Mouse (Mus musculus) hindbrain, embryonic 13.5 days (tissue): Measurements from ENCODE around the gene Acy3. TPM values are rescaled to one million over a fixed set of nuclear protein-coding genes. Genes with fewer than 3 reads are reported as not detected.

Experiments used
- ATAC-seq: fragments of 200-750 bp; cut with Nextera tagmentation; 2 replicates; pipeline ENCODE4 v1.8.0; 2017; ENCODE audit warnings: moderate TSS enrichment; ENCODE audit not compliant: low FRiP score
- H3K27ac ChIP-seq: fragments of 300-500 bp; sonication (generic); 2 replicates; pipeline ENCODE4 v1.5.1; 2015; ENCODE audit warnings: inconsistent platforms, mild to moderate bottlenecking, moderate library complexity
- H3K27me3 ChIP-seq: fragments of 300-500 bp; sonication (generic); 2 replicates; pipeline ENCODE4 v1.6.1; 2015; ENCODE audit warnings: mild to moderate bottlenecking, inconsistent platforms
- H3K36me3 ChIP-seq: fragments of 300-500 bp; sonication (generic); 2 replicates; pipeline ENCODE4 v1.6.1; 2015; ENCODE audit warnings: mild to moderate bottlenecking, inconsistent platforms
- H3K4me1 ChIP-seq: fragments of 300-500 bp; sonication (generic); replicated peaks from 2 replicates; pipeline ENCODE4 v1.6.1; 2015; ENCODE audit warnings: inconsistent platforms
- H3K4me2 ChIP-seq: fragments of 300-500 bp; sonication (generic); 2 replicates; pipeline ENCODE4 v1.6.1; 2015; ENCODE audit warnings: inconsistent platforms, mild to moderate bottlenecking, moderate library complexity
- H3K4me3 ChIP-seq: fragments of 300-500 bp; sonication (generic); 2 replicates; pipeline ENCODE4 v1.5.1; 2015; ENCODE audit warnings: mild to moderate bottlenecking, inconsistent platforms
- H3K9ac ChIP-seq: fragments of 300-500 bp; sonication (generic); 2 replicates; pipeline ENCODE4 v1.6.1; 2015; ENCODE audit warnings: mild to moderate bottlenecking, inconsistent platforms
- H3K9me3 ChIP-seq: fragments of 300-500 bp; sonication (generic); 2 replicates; pipeline ENCODE4 v1.6.1; 2016; ENCODE audit warnings: inconsistent platforms
- WGBS: fragments of 180-500 bp; shearing (Covaris S2); methylation state at CpG from one replicate; pipeline ENCODE4 v1.1.7; 2015; 5-methylcytosine and 5-hydroxymethylcytosine counted together
- polyA plus RNA-seq: library from polyadenylated mRNA; unstranded; fragments of >200 nt; fragmentation: Nextera tagmentation; extraction: Ambion mirVana; gene quantifications from 2 replicates; pipeline ENCODE4 v1.2.1, GENCODE M21; 2015

Acy3 gene
- polyA plus RNA-seq, 1 experiment from 2014 or later: 2.3 TPM

DNA sequence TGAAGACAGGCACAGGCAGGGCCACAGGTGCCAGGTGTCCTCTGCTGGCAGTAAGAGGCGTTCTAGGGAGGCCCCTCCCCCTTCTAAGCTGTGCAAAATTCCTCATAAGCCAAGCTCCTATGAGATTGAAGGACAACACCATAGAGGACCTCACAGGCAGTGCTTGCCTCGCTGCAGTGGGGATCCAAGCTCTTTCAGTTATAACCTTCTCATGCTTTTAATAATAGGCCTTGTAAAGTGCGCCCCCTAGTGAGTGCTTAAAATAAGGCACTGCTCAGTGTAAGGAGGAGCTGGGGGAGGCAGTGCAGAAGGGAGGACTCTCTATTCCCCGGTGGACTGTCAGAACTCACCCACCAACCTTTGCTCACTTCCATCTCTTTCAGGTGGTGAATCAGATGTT is 6.1 kb upstream of the Acy3 start:
- Histone ChIP-seq H3K36me3 (no peaks in the 10 kb centered on the region), H3K4me1 (peaks cover 26% of the 10 kb centered on the region), H3K4me3 (no peak overlapping the region), H3K27ac (no peak overlapping the region), H3K9me3 (no peaks in the 10 kb centered on the region), H3K27me3 (no peaks in the 10 kb centered on the region), H3K9ac (no peak overlapping the region), H3K4me2 (no peak overlapping the region)
- 18% methylated on average over 4 of the region's 4 CpGs for WGBS
- ATAC-seq: peak; percentile 61

DNA sequence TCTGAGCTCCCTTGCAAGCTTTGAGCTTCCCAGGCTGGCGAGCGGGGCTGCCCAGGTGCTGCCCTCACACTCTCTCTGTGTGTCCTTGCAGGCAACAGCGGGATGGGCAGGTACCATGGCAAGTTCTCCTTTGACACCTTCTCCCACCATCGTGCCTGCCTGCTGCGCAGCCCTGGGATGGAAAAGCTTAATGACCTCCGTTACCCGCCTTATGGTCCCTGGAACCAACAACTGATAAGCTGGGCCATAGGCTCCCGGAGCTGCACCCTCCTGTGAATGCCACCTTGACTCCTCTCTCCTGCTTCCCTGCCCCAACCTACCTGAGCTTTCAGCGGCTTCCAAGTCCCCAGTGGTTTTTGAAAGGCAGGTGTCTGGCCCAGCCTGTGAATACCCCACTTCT is 5.5 kb upstream of the Acy3 start:
- Histone ChIP-seq H3K4me3 (no peak overlapping the region), H3K4me1 (peaks cover 30% of the 10 kb centered on the region), H3K9me3 (no peaks in the 10 kb centered on the region), H3K27ac (no peak overlapping the region), H3K4me2 (no peak overlapping the region), H3K27me3 (no peaks in the 10 kb centered on the region), H3K9ac (no peak overlapping the region), H3K36me3 (no peaks in the 10 kb centered on the region)
- no peak for ATAC-seq
- WGBS: 82% methylated on average over 9 of the region's 9 CpGs

DNA sequence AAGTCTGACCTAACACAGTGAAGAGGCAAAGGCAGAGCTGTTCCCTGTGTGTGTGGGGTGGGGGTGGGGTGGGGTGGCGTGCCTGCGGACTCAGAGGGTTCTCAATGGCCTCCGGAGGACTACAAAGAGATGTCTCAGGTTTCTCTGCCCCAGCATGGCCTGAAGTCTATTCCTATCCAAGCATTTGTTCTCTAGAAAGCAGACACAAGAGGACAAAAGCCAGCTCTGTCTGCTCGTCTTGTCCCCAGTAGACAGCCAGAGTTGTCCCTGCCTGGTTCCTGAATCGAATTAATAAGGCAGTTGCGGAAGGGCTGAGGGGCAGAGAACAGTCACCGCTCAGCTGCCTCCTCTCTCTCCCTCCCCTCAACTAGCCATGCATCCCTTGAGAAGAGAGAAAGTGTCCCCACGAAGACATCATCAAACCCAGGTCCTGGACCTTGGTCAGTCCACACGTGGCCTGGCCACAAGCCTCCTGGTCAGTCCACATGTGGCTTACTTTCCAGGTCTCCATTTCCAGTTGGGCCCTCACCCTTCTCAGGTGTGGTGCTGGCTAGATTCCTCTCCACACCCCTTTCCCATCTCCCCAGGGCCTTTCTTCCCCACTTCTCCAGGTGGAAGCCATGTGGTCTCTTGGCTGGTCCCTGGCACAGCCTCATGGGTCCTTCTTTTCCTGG is 2.7 kb upstream of the Acy3 start:
- Histone ChIP-seq H3K9me3 (no peaks in the 10 kb centered on the region; the same call in 1 of the 2 replicates), H3K4me1 (peaks cover 32% of the 10 kb centered on the region), H3K4me2 (no peak overlapping the region), H3K27me3 (no peaks in the 10 kb centered on the region), H3K36me3 (no peaks in the 10 kb centered on the region), H3K9ac (no peak overlapping the region), H3K27ac (no peak overlapping the region), H3K4me3 (no peak overlapping the region)
- no peak for ATAC-seq
- WGBS: 22% methylated on average over 9 of the region's 9 CpGs

DNA sequence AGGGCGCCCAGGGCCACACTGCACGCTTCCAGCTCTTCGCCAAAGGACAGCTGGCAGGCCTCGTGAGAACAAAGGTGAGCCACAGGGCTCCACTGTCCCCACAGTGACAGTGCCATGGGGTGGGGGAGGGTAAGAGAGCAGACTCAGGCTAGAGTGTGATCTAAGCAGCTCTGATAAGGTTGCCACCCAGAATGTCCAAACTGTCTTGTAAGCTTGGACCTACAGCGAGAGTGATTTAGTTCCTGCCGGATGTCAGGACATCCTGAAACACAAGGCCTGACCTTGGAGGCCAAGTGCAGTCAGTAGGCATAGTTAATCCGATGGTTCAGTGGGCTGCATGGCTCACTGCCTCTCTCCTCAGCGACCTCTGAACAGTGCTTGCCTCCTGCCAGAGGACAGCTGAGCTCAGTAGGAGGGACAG is 1.1 kb upstream of the Acy3 start:
- WGBS: 14% methylated on average over 8 of the region's 8 CpGs
- ATAC-seq: no peak

DNA sequence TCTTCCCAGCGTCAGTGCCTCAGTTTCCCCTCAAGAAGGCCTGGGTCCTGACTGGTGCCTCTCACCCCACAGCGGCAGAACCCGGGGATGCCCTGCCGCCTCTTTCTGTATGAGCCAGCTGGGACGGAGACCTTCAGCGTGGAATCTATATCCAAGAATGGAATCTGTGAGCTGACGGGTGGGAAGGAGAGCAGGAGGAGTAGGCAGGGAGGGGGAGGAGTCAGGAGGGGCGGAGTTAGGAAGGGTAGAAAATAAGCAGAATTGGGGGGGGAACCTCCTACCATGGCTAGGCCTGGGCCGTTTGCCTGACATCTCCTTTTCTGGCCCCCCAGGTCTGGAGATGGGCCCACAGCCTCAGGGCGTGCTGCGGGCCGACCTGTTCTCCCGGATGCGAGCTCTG is 1.7 kb downstream of the Acy3 start:
- 93% methylated on average over 13 of the region's 14 CpGs for WGBS
- Histone ChIP-seq H3K36me3 (no peaks in the 10 kb centered on the region), H3K9me3 (no peaks in the 10 kb centered on the region; the same call in 1 of the 2 replicates), H3K4me1 (peaks cover 33% of the 10 kb centered on the region), H3K9ac (no peak overlapping the region), H3K27me3 (no peaks in the 10 kb centered on the region), H3K27ac (no peak overlapping the region), H3K4me3 (no peak overlapping the region), H3K4me2 (no peak overlapping the region)
- no peak for ATAC-seq

More for the DNA sequence above, 1.1 kb upstream of the Acy3 start:
- Histone ChIP-seq H3K4me3 (no peak overlapping the region), H3K9ac (no peak overlapping the region), H3K27me3 (no peaks in the 10 kb centered on the region), H3K27ac (no peak overlapping the region), H3K36me3 (no peaks in the 10 kb centered on the region), H3K9me3 (no peaks in the 10 kb centered on the region; the same call in 1 of the 2 replicates), H3K4me2 (no peak overlapping the region), H3K4me1 (peaks cover 27% of the 10 kb centered on the region)

DNA sequence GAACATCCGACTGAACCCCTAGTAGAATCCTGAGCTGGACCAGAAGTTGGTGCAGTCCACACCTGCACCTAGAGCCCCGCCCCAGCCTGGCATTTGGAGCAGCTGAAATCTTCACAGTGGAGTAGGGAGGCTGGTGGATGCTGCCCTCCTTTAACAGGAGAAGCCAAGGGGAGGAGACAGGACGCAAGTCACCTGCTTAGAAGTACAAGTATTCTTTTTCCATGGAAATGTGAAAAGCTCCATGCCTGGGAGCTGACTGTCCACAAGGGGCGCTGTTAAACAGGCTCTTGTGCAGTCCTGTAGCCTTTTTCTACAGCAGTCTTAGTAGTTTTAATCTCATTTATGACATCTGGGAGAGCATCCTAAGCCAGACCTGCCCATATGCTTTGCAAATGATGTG is 2.4 kb downstream of the Acy3 start:
- H3K27ac ChIP-seq: no peak overlapping the region
- H3K4me1 ChIP-seq: peaks cover 26% of the 10 kb centered on the region
- no peak overlapping the region for H3K4me3 ChIP-seq
- H3K36me3 ChIP-seq: no peaks in the 10 kb centered on the region
- no peak overlapping the region for H3K4me2 ChIP-seq
- ATAC-seq: no peak
- WGBS: 83% methylated on average over 4 of the region's 4 CpGs
- no peaks in the 10 kb centered on the region for H3K27me3 ChIP-seq
- H3K9ac ChIP-seq: no peak overlapping the region
- H3K9me3 ChIP-seq: no peaks in the 10 kb centered on the region; the same call in 1 of the 2 replicates

DNA sequence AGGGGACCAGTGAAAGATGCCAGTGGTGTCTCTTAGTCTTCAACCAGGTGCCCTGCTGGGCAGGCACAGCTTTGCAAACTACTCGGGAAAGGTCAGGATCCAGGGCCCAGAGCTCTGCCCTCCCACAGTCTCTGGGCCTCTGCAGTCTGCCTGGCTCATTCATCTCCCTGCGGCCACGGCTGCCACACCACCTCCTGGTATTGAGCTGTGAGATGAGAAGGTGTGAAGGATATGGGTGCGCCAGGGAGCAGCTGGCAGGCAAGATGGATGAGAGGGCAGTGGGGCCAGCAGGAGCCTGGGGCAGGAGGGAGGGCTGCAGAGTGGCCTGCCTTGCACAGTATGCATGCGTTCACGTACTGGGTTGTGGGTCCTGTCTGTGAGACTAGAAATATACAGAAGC is 4.4 kb downstream of the Acy3 start:
- Histone ChIP-seq H3K36me3 (no peaks in the 10 kb centered on the region), H3K4me1 (peaks cover 13% of the 10 kb centered on the region), H3K27ac (no peak overlapping the region), H3K27me3 (no peaks in the 10 kb centered on the region), H3K9ac (peak overlapping the region; percentile 43), H3K4me3 (no peak overlapping the region), H3K4me2 (no peak overlapping the region), H3K9me3 (no peaks in the 10 kb centered on the region; the same call in 1 of the 2 replicates)
- ATAC-seq: no peak
- WGBS: 42% methylated on average over 6 of the region's 6 CpGs

DNA sequence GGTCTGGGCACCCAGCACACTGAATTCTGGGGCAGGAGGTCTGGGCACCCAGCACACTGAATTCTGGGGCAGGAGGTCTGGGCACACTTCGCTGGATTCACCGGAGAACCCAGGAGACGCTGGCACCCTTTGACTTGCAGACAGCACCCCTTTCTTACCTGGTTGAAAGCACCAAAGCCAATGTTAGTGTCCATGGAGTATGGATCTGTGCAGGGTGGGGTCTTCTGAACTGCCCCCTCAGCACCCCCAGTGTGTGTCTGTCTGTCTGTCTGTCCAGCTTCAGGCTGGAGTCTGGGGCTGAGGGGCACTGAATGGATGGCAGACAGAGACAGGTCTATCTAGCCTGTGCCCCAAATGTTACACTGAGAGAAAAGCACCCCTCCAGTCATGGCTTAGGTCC is 5.2 kb downstream of the Acy3 start:
- Histone ChIP-seq H3K27ac (no peak overlapping the region), H3K36me3 (no peaks in the 10 kb centered on the region), H3K9ac (no peak overlapping the region), H3K27me3 (no peaks in the 10 kb centered on the region), H3K4me2 (no peak overlapping the region), H3K4me3 (no peak overlapping the region), H3K4me1 (peaks cover 6% of the 10 kb centered on the region), H3K9me3 (no peaks in the 10 kb centered on the region; the same call in 1 of the 2 replicates)
- WGBS: 91% methylated on average over 3 of the region's 3 CpGs
- ATAC-seq: no peak

DNA sequence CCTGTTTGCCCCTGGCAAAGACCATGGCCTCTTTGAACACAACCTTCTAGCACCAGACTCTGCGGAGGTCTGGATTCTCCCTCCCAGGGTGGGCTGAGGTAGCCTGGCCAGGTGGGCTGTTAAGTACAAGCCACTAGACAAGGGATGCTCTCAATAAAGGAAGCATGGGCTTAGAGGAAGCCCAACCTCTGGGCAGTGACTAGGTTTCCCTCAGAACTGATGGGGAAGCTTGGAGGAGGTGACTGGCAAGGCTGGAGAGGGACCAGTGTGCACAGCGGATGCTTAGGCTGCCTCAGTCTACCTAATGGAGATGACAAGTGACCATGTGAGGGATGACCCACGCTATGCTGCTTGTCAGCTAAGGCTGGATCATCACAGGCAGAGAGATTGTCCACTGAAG is 5.6 kb downstream of the Acy3 start:
- Histone ChIP-seq H3K4me3 (no peak overlapping the region), H3K27ac (no peak overlapping the region), H3K9ac (no peak overlapping the region), H3K27me3 (no peaks in the 10 kb centered on the region), H3K36me3 (no peaks in the 10 kb centered on the region), H3K4me2 (no peak overlapping the region), H3K9me3 (no peaks in the 10 kb centered on the region; the same call in 1 of the 2 replicates), H3K4me1 (peaks cover 6% of the 10 kb centered on the region; the same call in 1 of the 2 replicates)
- WGBS: 89% methylated on average over 3 of the region's 3 CpGs
- no peak for ATAC-seq

DNA sequence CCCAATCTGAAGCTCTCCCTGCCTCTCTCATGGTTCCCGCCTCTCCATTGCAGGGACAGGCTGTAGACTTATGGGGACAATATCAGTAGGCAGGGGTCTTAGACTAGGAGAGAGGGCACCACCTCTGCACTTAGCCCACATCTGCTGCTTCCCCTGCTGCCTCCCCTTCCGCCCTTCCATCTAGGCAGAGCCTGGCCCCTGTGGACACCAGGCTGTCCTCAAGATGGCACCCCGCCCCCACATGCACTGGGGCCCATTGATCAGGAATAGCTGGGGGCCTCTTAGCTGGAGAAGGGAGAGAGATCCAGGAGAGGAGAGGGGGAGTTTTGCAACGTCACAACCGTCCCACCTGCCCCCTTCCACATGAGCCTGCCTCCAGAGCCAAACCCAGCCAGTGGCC is 6.0 kb downstream of the Acy3 start, which contains the start of gene Tbx10:
Gene Tbx10 (plus strand): TSS at position 337 of the 400 bp plus-strand sequence.
- peaks cover 6% of the 10 kb centered on the region; the same call in 1 of the 2 replicates for H3K4me1 ChIP-seq
- no peaks in the 10 kb centered on the region for H3K36me3 ChIP-seq
- no peak for ATAC-seq
- H3K4me2 ChIP-seq: no peak within 1 kb of the TSS
- no peak within 1 kb of the TSS for H3K27ac ChIP-seq
- H3K9me3 ChIP-seq: no peaks in the 10 kb centered on the region; the same call in 1 of the 2 replicates
- H3K9ac ChIP-seq: no peak within 1 kb of the TSS
- no peaks in the 10 kb centered on the region for H3K27me3 ChIP-seq
- no peak within 1 kb of the TSS for H3K4me3 ChIP-seq
- WGBS: 58% methylated on average over 5 of the region's 5 CpGs

DNA sequence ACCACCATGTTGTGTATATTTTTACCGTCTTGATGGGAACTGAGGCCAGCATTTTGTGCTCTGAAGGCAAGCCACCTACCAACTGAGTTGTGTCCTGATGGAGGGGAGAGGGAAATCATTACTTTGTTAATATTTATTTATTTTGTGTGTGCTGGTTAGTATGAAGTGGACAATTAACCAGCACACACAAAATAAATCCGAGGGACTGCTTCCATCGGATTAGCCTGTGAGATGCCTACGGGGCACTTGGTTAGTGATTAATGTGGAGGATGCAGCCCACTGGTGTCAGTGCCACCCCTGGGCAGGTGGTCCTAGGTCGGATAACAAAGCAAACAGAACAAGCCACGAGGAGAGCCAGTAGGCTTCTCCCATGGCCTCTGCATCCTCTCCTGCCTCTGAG is 8.6 kb downstream of the Acy3 start:
- H3K36me3 ChIP-seq: no peaks in the 10 kb centered on the region
- 72% methylated on average over 6 of the region's 6 CpGs for WGBS
- H3K4me1 ChIP-seq: peaks cover 12% of the 10 kb centered on the region
- H3K9ac ChIP-seq: no peak overlapping the region
- no peak overlapping the region for H3K27ac ChIP-seq
- no peak overlapping the region for H3K4me3 ChIP-seq
- H3K9me3 ChIP-seq: no peaks in the 10 kb centered on the region
- H3K27me3 ChIP-seq: no peaks in the 10 kb centered on the region; the same call in 1 of the 2 replicates
- no peak overlapping the region for H3K4me2 ChIP-seq
- no peak for ATAC-seq

DNA sequence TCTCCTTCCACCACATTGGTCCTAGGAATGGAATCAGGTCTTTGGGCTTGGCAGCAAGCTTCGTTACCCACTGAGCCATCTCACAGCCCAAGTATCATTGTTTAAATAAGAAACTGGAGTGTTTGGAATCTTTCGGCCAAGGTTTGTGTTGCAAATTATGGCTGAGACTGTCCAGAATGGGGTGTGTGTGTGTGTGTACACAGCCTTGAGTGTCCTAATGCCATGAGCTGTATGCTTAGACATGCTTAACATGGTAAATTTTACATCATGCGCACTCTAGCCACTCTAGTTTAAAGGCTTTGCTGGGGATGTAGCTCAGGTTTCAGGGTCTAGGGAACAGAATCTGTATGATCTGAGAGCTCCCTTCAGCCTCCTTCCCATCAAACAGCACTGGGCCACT is 9.1 kb downstream of the Acy3 start:
- no peak overlapping the region for H3K4me2 ChIP-seq
- no peaks in the 10 kb centered on the region for H3K9me3 ChIP-seq
- no peaks in the 10 kb centered on the region; the same call in 1 of the 2 replicates for H3K27me3 ChIP-seq
- peaks cover 12% of the 10 kb centered on the region for H3K4me1 ChIP-seq
- H3K9ac ChIP-seq: no peak overlapping the region
- ATAC-seq: no peak
- no peak overlapping the region for H3K4me3 ChIP-seq
- no peak overlapping the region for H3K27ac ChIP-seq
- WGBS: 88% methylated on average over 3 of the region's 3 CpGs
- no peaks in the 10 kb centered on the region for H3K36me3 ChIP-seq

DNA sequence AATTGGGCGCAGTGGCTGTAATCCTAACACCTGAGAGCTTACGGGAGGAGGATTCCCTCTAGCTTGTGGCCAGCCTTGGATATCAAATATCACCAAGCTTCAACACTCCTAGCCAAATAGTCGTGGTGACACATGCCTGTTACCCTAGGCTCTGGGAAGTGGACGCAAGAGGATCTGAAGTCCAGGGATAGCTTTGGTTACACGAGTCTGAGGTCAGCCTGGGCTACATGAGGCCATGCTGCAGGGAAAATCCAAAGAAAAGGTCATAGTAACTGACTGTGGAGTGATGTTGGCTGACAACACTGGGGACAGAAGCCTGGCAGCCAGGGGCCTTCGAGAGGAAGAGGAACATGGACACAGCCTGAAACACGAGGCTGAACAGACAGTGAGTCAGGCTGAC is 9.7 kb downstream of the Acy3 start:
- WGBS: 79% methylated on average over 7 of the region's 7 CpGs

More for the DNA sequence above, 9.7 kb downstream of the Acy3 start:
- no peak for ATAC-seq
- Histone ChIP-seq H3K9me3 (no peaks in the 10 kb centered on the region), H3K9ac (no peak overlapping the region), H3K4me1 (peaks cover 10% of the 10 kb centered on the region), H3K27me3 (no peaks in the 10 kb centered on the region; the same call in 1 of the 2 replicates), H3K4me3 (no peak overlapping the region), H3K36me3 (no peaks in the 10 kb centered on the region), H3K4me2 (no peak overlapping the region), H3K27ac (no peak overlapping the region)
